Mouse (Mus musculus): ENCODE results near the gene Bcat1. TPM values are rescaled to one million over a fixed set of nuclear protein-coding genes. Genes with fewer than 3 reads are reported as not detected.
A peak's percentile ranks its signal among the peaks of the same experiment; 100 is the strongest.

The Bcat1 gene
- polyA plus RNA-seq, 1 experiment from 2014 or later = 126 TPM

DNA sequence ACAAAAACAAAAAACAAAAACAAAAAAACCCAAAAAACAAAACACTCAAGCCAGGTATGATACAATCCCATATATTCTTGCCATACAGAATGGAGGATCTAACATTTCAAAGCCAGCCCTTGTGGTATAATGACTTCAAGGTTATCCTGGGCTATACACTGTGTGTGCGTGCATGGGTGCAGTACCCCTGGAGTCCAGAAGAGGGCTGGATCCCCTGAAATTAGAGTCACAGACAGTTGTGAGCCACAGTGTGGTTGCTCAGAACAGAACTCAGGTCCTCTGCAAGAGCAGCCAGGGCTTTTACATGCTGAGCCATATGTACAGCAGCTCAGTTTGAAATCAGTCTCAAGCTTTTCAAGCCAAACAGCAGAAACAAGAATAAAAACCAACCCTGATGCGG, 61.0 kb downstream of the Bcat1 start:
- H3K9me3 ChIP-seq = peaks cover 6% of the 10 kb centered on the region; the same call in 1 of the 2 replicates
- 96% methylated on average over 2 of the region's 2 CpGs for WGBS
- H3K4me1 ChIP-seq = no peaks in the 10 kb centered on the region
- no peak overlapping the region for H3K4me3 ChIP-seq
- H3K27ac ChIP-seq (replicated peaks) = no peak overlapping the region
- DNase-seq (ENCODE audit: low spot score) = peak; percentile 20
- H3K27me3 ChIP-seq (replicated peaks; ENCODE audit: low read depth, poor library complexity, severe bottlenecking) = no peaks in the 10 kb centered on the region
- H3K36me3 ChIP-seq (replicated peaks) = peaks cover 96% of the 10 kb centered on the region

DNA sequence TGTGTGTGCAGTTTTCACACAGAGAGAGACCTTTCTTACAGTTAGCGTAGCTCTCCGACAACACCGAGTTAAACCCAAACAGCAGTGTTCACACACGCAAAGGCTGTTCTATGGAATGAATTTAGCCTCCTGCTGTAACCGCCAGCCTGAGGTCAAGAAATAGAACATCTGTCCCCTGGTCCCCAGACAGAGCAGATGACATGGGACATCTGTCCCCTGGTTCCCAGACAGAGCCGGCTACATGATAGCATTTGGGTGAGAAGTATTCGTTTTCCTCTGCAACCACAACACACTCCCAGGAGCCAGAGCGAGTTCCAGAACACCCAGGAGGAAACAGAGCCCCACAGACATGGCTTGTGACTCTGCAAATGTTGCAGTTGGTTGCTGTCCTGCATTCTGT, 63.3 kb downstream of the Bcat1 start:
- 92% methylated on average over 8 of the region's 8 CpGs for WGBS
- Histone ChIP-seq H3K9me3 (peaks cover 6% of the 10 kb centered on the region; the same call in 1 of the 2 replicates), H3K27ac (replicated peaks) (no peak overlapping the region), H3K4me1 (no peaks in the 10 kb centered on the region), H3K27me3 (replicated peaks; ENCODE audit: low read depth, poor library complexity, severe bottlenecking) (no peaks in the 10 kb centered on the region), H3K4me3 (no peak overlapping the region), H3K36me3 (replicated peaks) (peaks cover 94% of the 10 kb centered on the region)
- no peak for DNase-seq (ENCODE audit: low spot score)

DNA sequence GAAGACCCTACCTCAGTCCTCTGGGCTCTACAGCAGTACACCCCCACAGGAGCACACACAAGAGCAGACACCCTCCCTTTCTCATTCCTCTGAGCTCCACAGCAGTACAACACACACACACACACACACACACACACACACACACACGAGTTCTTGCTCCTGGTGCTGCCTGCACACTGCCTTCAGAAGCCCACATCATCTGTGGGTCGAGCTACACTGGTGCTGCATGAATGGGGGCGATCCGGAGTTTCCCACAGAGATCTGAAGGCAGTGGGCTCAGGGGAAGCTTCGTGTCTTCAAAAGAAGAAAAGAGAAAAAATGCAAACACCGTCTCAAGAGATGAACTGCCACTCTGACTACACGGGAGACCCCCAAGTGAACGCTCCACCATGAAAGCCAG, 64.8 kb downstream of the Bcat1 start:
- no peaks in the 10 kb centered on the region for H3K4me1 ChIP-seq
- H3K27me3 ChIP-seq (replicated peaks; ENCODE audit: low read depth, poor library complexity, severe bottlenecking) = no peaks in the 10 kb centered on the region
- no peak for DNase-seq (ENCODE audit: low spot score)
- H3K36me3 ChIP-seq (replicated peaks) = peaks cover 94% of the 10 kb centered on the region
- H3K9me3 ChIP-seq = peaks cover 6% of the 10 kb centered on the region; the same call in 1 of the 2 replicates
- no peak overlapping the region for H3K27ac ChIP-seq (replicated peaks)
- no peak overlapping the region for H3K4me3 ChIP-seq
- 87% methylated on average over 8 of the region's 8 CpGs for WGBS

DNA sequence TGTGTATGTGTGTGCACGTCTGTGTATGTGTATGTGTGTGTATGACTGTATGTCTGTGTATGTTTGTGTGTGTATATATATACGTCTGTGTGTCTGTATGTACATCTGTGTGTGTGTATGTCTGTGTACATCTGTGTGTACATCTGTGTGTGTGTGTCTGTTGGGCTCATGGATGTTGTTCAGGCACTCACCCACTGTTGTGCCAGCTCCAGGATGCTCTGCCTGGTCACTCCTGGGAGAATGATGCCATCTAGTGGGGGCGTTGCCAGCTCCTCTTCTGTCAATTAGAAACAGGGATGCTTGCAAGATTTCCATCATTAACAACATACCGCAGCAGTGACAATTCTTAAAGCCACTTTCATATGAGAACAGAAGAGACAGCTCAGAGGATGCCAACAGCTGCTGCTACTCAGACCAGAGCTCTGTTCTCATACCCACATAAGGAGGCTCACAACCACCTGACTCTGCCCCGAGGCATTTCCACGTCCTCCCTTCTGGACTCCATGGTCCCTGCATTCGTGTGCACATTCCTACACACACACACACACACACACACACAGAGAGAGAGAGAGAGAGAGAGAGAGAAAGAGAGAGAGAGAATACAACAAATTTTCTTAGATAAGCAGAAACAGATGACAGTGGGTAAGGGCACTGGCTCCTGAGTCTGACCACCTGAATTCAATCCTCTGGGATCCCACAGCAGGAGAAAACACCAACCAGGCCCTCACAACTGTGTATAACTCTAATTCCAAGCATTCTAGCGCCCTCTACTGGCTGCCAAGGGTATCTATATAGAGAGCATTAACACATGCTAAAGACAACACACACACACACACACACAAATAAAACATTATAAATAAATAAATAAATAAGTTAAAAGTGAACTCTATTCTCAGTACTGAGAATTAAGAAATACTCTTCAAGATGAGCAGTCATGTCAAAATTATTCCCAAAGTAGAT, 65.8 kb downstream of the Bcat1 start:
- 67% methylated on average over 8 of the region's 8 CpGs for WGBS
- no peak overlapping the region for H3K27ac ChIP-seq (replicated peaks)
- H3K4me1 ChIP-seq = no peaks in the 10 kb centered on the region
- DNase-seq (ENCODE audit: low spot score) = peak; percentile 41
- H3K36me3 ChIP-seq (replicated peaks) = peaks cover 90% of the 10 kb centered on the region
- peaks cover 3% of the 10 kb centered on the region; the same call in 1 of the 2 replicates for H3K9me3 ChIP-seq
- no peaks in the 10 kb centered on the region for H3K27me3 ChIP-seq (replicated peaks; ENCODE audit: low read depth, poor library complexity, severe bottlenecking)
- no peak overlapping the region for H3K4me3 ChIP-seq

DNA sequence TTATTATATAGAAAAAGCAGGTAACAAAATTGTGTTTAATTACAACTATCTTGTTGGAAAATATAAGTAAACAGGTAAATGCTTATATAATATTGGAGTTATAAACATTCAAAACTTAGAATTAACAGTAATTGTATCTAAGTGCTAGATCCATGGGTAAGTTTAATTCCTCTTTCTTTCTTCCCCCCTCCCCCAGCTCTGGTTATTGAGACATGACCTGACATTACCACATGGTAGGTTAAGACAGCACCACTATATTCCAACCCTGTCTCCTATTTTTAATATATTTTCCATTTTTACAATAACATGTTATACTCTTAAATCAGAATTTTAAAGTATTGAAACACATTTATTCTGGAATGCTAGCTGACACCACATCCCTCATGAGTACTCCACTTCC, 72.5 kb downstream of the Bcat1 start:
- Histone ChIP-seq H3K9me3 (no peaks in the 10 kb centered on the region), H3K36me3 (replicated peaks) (peaks cover 67% of the 10 kb centered on the region), H3K27me3 (replicated peaks; ENCODE audit: low read depth, poor library complexity, severe bottlenecking) (no peaks in the 10 kb centered on the region), H3K4me1 (peaks cover 10% of the 10 kb centered on the region), H3K27ac (replicated peaks) (no peak overlapping the region), H3K4me3 (no peak overlapping the region)
- DNase-seq (ENCODE audit: low spot score) = no peak

DNA sequence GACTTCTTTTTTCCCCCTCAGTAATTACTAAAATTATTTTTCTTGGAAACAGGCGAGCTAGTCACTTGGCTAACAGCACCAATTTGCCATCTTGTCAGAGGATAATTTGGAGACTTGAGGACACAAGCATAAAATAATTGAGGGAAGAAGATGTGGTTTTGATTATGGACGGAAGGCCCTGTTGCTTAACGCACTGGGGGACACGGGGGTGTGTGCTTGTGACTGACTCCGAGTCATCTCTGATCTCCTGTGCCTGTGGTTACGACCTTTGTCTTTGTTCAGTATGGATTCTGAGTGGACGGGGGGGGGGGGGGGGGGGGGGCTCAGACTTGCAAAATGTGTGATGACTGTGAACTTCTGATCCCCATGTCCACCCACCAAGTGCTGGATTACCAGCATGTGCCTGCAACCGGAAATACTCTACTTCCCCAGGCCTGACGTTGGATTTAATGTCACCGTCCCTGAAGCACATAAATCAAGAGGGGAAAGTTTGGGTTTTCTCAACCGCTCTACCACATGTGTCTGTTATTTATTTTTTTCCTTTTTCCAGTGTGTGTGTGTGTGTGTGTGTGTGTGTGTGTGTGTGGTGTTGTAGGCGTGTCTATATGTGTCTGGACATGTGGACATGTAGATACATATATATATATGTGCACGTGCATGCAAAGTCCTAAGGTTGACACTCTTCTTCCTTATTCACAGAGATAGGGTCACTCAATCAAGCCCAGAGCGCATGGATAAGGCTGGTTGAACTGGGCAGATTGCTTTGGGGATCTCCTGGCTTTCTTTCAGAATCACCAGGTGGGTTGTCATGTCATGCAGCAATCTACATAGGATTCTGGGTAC, 73.7 kb downstream of the Bcat1 start:
- H3K4me3 ChIP-seq = no peak overlapping the region
- no peak overlapping the region for H3K27ac ChIP-seq (replicated peaks)
- H3K9me3 ChIP-seq = no peaks in the 10 kb centered on the region
- 55% methylated on average over 14 of the region's 14 CpGs for WGBS
- H3K36me3 ChIP-seq (replicated peaks) = peaks cover 65% of the 10 kb centered on the region
- H3K27me3 ChIP-seq (replicated peaks; ENCODE audit: low read depth, poor library complexity, severe bottlenecking) = no peaks in the 10 kb centered on the region
- DNase-seq (ENCODE audit: low spot score) = peak; percentile 40
- peaks cover 10% of the 10 kb centered on the region for H3K4me1 ChIP-seq

DNA sequence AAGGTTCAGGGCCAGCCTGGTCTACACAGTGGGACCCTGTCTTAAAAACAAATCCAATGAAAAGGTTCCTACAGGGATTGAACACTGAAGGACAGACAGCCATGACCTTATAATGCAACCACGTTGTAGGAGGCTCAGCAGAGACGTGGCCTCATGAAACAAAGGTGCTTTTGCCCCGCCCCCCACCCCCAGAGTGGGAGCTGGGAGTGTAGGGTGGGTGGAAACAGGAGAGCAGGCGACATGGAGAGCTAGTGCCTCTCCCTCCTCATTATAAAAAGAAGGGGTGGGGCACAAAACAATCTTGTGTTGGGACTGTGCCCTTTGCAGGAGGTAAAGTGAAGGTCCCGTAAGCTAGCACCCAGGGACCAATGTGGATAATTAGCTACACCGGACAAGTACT, 74.5 kb downstream of the Bcat1 start:
- Histone ChIP-seq H3K4me1 (peaks cover 10% of the 10 kb centered on the region), H3K27me3 (replicated peaks; ENCODE audit: low read depth, poor library complexity, severe bottlenecking) (no peaks in the 10 kb centered on the region), H3K27ac (replicated peaks) (no peak overlapping the region), H3K9me3 (no peaks in the 10 kb centered on the region), H3K4me3 (no peak overlapping the region), H3K36me3 (replicated peaks) (peaks cover 60% of the 10 kb centered on the region)
- DNase-seq (ENCODE audit: low spot score) = no peak
- WGBS = 68% methylated on average over 6 of the region's 6 CpGs

DNA sequence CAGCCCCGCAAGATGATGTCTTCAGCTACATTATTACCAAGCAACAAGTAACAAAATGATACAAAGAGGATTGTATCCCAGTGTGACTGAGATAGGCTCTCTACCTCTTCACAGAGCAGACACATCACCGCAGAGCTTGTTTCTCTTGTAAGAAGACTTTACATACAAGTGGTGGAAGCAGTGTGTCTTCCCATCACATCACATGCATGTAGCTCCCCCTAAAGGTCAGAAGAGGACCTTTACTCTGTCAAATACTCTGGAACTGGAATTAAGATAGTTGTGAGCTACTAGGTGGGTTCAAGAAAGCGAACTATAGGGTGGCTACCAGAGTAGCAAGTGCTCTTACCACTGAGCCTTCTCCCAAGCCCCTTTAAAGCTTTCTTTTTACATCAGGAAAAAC, 78.8 kb downstream of the Bcat1 start:
- 96% methylated on average over 3 of the region's 3 CpGs for WGBS
- Histone ChIP-seq H3K27me3 (replicated peaks; ENCODE audit: low read depth, poor library complexity, severe bottlenecking) (no peaks in the 10 kb centered on the region), H3K4me3 (no peak overlapping the region), H3K9me3 (no peaks in the 10 kb centered on the region), H3K27ac (replicated peaks) (no peak overlapping the region), H3K36me3 (replicated peaks) (peaks cover 48% of the 10 kb centered on the region), H3K4me1 (peaks cover 3% of the 10 kb centered on the region)
- no peak for DNase-seq (ENCODE audit: low spot score)

DNA sequence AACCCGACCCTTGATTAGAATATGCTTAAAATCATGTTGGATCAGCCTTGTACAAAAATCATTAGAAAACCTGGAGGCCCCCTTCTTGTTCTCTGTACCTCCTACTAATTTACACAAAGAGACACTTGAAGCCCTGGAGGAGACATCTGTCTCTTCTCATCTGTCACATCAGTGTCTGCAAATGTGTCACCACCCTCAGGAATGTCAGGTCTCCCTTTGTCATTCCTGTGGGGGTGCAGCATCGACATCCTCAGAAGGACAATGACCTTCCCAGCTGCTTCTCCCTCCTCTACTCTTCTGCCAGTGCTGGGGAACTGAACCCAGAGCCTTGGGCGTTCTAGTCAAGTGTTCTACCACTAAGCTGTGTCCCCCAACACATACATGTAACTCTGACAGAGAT, 83.9 kb downstream of the Bcat1 start:
- no peak for DNase-seq (ENCODE audit: low spot score)
- WGBS = 60% methylated on average over 3 of the region's 3 CpGs

DNA sequence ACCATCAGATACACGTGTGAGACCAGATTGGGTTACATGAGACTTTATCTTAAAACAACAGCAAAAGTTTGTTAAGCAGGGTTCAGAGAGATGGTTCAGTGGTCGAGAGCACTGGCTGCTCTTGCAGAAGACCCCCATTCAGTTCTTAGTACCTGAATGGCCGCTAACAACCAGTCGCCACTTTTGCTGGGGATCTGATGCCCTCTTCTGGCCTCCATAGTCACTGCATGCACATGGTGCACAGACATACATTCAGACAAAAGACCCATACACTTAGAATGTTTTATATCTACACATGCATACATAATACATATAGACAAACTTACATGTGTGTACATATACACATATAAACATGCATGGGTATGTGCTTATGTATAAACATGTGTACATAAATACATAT, 86.8 kb downstream of the Bcat1 start:
- peaks cover 5% of the 10 kb centered on the region; the same call in 1 of the 2 replicates for H3K36me3 ChIP-seq (replicated peaks)
- DNase-seq (ENCODE audit: low spot score) = no peak
- no peak overlapping the region for H3K4me3 ChIP-seq
- WGBS = 86% methylated on average over 4 of the region's 4 CpGs
- no peaks in the 10 kb centered on the region for H3K27me3 ChIP-seq (replicated peaks; ENCODE audit: low read depth, poor library complexity, severe bottlenecking)
- H3K9me3 ChIP-seq = 0 out of 2 replicates have a peak, but pooled peaks cover 4% of the 10 kb centered on the region
- no peak overlapping the region for H3K27ac ChIP-seq (replicated peaks)
- peaks cover 5% of the 10 kb centered on the region; the same call in 1 of the 2 replicates for H3K4me1 ChIP-seq

More for the DNA sequence above, 83.9 kb downstream of the Bcat1 start:
- Histone ChIP-seq H3K4me3 (no peak overlapping the region), H3K4me1 (peaks cover 3% of the 10 kb centered on the region; the same call in 1 of the 2 replicates), H3K27ac (replicated peaks) (no peak overlapping the region), H3K27me3 (replicated peaks; ENCODE audit: low read depth, poor library complexity, severe bottlenecking) (no peaks in the 10 kb centered on the region), H3K9me3 (0 out of 2 replicates have a peak, but pooled peaks cover 4% of the 10 kb centered on the region), H3K36me3 (replicated peaks) (peaks cover 12% of the 10 kb centered on the region; the same call in 1 of the 2 replicates)

DNA sequence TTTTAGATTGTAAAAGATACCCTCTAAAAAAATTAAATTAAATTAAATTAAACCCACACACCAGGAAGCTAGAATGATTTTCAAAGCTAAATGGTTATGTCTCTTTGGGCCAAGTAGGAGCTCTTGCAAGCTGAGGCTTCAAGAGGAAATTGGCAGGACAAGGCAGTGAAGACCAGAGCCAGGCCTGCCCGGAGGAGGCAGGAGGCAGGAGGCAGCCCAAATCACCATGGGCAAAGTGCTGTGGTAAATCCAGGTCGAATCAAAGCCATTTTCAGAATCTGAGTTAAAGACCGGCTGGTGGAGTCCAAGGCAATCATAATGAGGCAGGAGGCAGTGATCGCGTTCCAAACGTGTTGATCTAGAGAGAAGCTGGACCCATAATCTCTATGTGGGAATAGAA, 88.3 kb downstream of the Bcat1 start:
- Histone ChIP-seq H3K36me3 (replicated peaks) (no peaks in the 10 kb centered on the region), H3K9me3 (0 out of 2 replicates have a peak, but pooled peaks cover 4% of the 10 kb centered on the region), H3K27me3 (replicated peaks; ENCODE audit: low read depth, poor library complexity, severe bottlenecking) (no peaks in the 10 kb centered on the region), H3K27ac (replicated peaks) (no peak overlapping the region), H3K4me1 (peaks cover 5% of the 10 kb centered on the region; the same call in 1 of the 2 replicates), H3K4me3 (no peak overlapping the region)
- WGBS = 88% methylated on average over 6 of the region's 6 CpGs
- DNase-seq (ENCODE audit: low spot score) = no peak

DNA sequence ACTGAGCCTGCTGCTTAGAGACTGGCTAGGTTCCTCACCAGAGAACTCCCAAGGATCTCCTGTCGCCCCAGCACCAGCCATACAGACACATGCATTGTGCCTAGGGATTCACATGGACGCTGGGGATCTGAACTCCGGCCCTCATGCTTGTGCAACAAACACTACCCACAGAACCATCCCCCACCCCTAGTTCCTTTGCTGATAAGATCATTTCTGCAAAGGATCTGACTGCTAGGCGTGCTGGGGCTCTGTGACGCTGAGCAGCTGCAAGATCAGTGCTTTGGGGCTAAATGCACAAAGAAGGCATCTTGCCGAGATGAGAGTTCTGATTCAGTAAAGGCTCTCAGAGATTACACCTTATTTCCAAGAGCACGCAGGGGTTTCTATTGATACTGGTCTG, 88.8 kb downstream of the Bcat1 start:
- WGBS = 76% methylated on average over 7 of the region's 7 CpGs
- H3K36me3 ChIP-seq (replicated peaks) = no peaks in the 10 kb centered on the region
- DNase-seq (ENCODE audit: low spot score) = no peak
- H3K4me3 ChIP-seq = no peak overlapping the region
- no peaks in the 10 kb centered on the region for H3K27me3 ChIP-seq (replicated peaks; ENCODE audit: low read depth, poor library complexity, severe bottlenecking)
- H3K27ac ChIP-seq (replicated peaks) = no peak overlapping the region
- peaks cover 5% of the 10 kb centered on the region; the same call in 1 of the 2 replicates for H3K4me1 ChIP-seq
- H3K9me3 ChIP-seq = 0 out of 2 replicates have a peak, but pooled peaks cover 4% of the 10 kb centered on the region
